Mouse (Mus musculus) adrenal gland, adult 8-10 months (tissue): ENCODE measurements around the gene Scamp2. TPM values are rescaled to one million over a fixed set of nuclear protein-coding genes. Genes with fewer than 3 reads are reported as not detected.

ENCODE experiments used
- DNase-seq: peaks from one replicate; pipeline ENCODE4 v3.0.0; 2022
- total RNA-seq, 4 experiments: library from RNA; stranded (reverse); gene quantifications; 2 replicates each; pipeline ENCODE4 v1.2.4; 2022

Scamp2 gene
- total RNA-seq, 4 experiments from 2014 or later, result 62.3 to 78.5 (median 71.9) TPM

GRCm38 (mm10) chr9:57594174-57594509, 33.4 kb downstream of the Scamp2 start:
- no peak for DNase-seq

GRCm38 (mm10) chr9:57597265-57597664, 36.5 kb downstream of the Scamp2 start:
- DNase-seq, result no peak

GRCm38 (mm10) chr9:57597929-57598382, 37.2 kb downstream of the Scamp2 start:
- DNase-seq, result no peak

GRCm38 (mm10) chr9:57598851-57599563, 38.3 kb downstream of the Scamp2 start:
- no peak for DNase-seq

GRCm38 (mm10) chr9:57600620-57601352, 40.0 kb downstream of the Scamp2 start:
- no peak for DNase-seq

- no peak for DNase-seq
These were observed 40.6 kb downstream of the Scamp2 start for GRCm38 (mm10) chr9:57601353-57601706.

- DNase-seq, result no peak
These were observed 41.4 kb downstream of the Scamp2 start for GRCm38 (mm10) chr9:57602098-57602497.

GRCm38 (mm10) chr9:57604875-57605274, 44.1 kb downstream of the Scamp2 start:
- DNase-seq, result no peak

GRCm38 (mm10) chr9:57605503-57605902, 44.8 kb downstream of the Scamp2 start:
- DNase-seq, result no peak

- DNase-seq, result no peak
These were observed 45.6 kb downstream of the Scamp2 start, which contains the start of gene Cplx3 for GRCm38 (mm10) chr9:57606139-57606851. Cplx3 (minus strand) TSS chr9:57606281.

- no peak for DNase-seq
These were observed 49.1 kb downstream of the Scamp2 start for GRCm38 (mm10) chr9:57609803-57610202.

GRCm38 (mm10) chr9:57610359-57610826, 49.6 kb downstream of the Scamp2 start:
- DNase-seq, result no peak

- DNase-seq, result no peak
These were observed 51.8 kb downstream of the Scamp2 start for GRCm38 (mm10) chr9:57612587-57612986.

- DNase-seq, result no peak
These were observed 53.2 kb downstream of the Scamp2 start for GRCm38 (mm10) chr9:57613975-57614374.

GRCm38 (mm10) chr9:57614786-57615185, 54.0 kb downstream of the Scamp2 start:
- no peak for DNase-seq

GRCm38 (mm10) chr9:57617556-57618169, 56.9 kb downstream of the Scamp2 start:
- no peak for DNase-seq

- DNase-seq, result no peak
These were observed 58.1 kb downstream of the Scamp2 start for GRCm38 (mm10) chr9:57618854-57619253.

- no peak for DNase-seq
These were observed 59.9 kb downstream of the Scamp2 start, which contains the start of gene Lman1l for GRCm38 (mm10) chr9:57620674-57621073. Lman1l (minus strand) TSS chr9:57620774.

GRCm38 (mm10) chr9:57624295-57624694, 63.6 kb downstream of the Scamp2 start:
- DNase-seq, result no peak

GRCm38 (mm10) chr9:57625674-57626500, 65.1 kb downstream of the Scamp2 start:
- no peak for DNase-seq

- no peak for DNase-seq
These were observed 66.4 kb downstream of the Scamp2 start for GRCm38 (mm10) chr9:57627191-57627590.

GRCm38 (mm10) chr9:57627892-57628291, 67.1 kb downstream of the Scamp2 start:
- DNase-seq, result no peak
